Mouse (Mus musculus): Measurements from ENCODE around the gene Cryzl2.

- TF ChIP-seq CTCF (conservative IDR thresholded peaks at IDR 0.05; ENCODE audit: insufficient read depth, insufficient read length, low read depth, low read length) (no peak), POLR2A (IDR thresholded peaks at IDR 0.05; ENCODE audit: low read depth, low read length) (no peak)
Observed at GRCm38 (mm10) chr1:157415771-157416170, 42.6 kb upstream of the Cryzl2 start.

Data from kidney, adult 2 months (tissue).